Mouse (Mus musculus) stomach, embryonic 16.5 days (tissue): ENCODE measurements around the gene Abl1. TPM values are rescaled to one million over a fixed set of nuclear protein-coding genes. Genes with fewer than 3 reads are reported as not detected.

Experiments
- ATAC-seq: fragments of 200-750 bp; cut with Nextera tagmentation; 2 replicates; pipeline ENCODE4 v1.8.0; 2017; ENCODE audit warnings: moderate number of reproducible peaks, moderate TSS enrichment; ENCODE audit not compliant: insufficient read depth, low FRiP score
- H3K27ac ChIP-seq: fragments of 300-500 bp; sonication (generic); 2 replicates; pipeline ENCODE4 v1.5.1; 2014; ENCODE audit warnings: low read length
- H3K27me3 ChIP-seq: fragments of 300-500 bp; sonication (generic); 2 replicates; pipeline ENCODE4 v1.6.1; 2014; ENCODE audit warnings: low read length, control low read depth, mixed read lengths; ENCODE audit not compliant: control insufficient read depth, insufficient read depth
- H3K36me3 ChIP-seq: fragments of 300-500 bp; sonication (generic); 2 replicates; pipeline ENCODE4 v1.6.1; 2014; ENCODE audit warnings: low read length; ENCODE audit not compliant: control insufficient read depth, insufficient read depth
- H3K4me1 ChIP-seq: fragments of 300-500 bp; sonication (generic); 2 replicates; pipeline ENCODE4 v1.6.1; 2014; ENCODE audit warnings: low read length, control low read depth, mixed read lengths; ENCODE audit not compliant: control insufficient read depth, insufficient read depth
- H3K4me2 ChIP-seq: fragments of 300-500 bp; sonication (generic); 2 replicates; pipeline ENCODE4 v1.6.1; 2014; ENCODE audit warnings: low read depth, low read length, mixed read lengths
- H3K4me3 ChIP-seq: fragments of 300-500 bp; sonication (generic); replicated peaks from 2 replicates; pipeline ENCODE4 v1.5.1; 2014; ENCODE audit warnings: mild to moderate bottlenecking, low read length
- H3K9ac ChIP-seq: fragments of 300-500 bp; sonication (generic); 2 replicates; pipeline ENCODE4 v1.6.1; 2014; ENCODE audit warnings: low read length
- H3K9me3 ChIP-seq: fragments of 300-500 bp; sonication (generic); replicated peaks from 2 replicates; pipeline ENCODE4 v1.6.1; 2016; ENCODE audit warnings: low read length, control low read depth; ENCODE audit not compliant: control insufficient read depth
- WGBS: fragments of 180-500 bp; shearing (Covaris S2); extraction: QIAGEN DNeasy Blood & Tissue Kit; methylation state at CpG from one replicate; pipeline ENCODE4 v1.1.7; 2014; 5-methylcytosine and 5-hydroxymethylcytosine counted together
- polyA plus RNA-seq: library from polyadenylated mRNA; unstranded; fragments of >200 nt; fragmentation: Nextera tagmentation; extraction: Ambion mirVana; gene quantifications from 2 replicates; pipeline ENCODE4 v1.2.1, GENCODE M21; 2015

The Abl1 gene
- polyA plus RNA-seq, 1 experiment from 2014 or later, result 30.4 TPM

DNA sequence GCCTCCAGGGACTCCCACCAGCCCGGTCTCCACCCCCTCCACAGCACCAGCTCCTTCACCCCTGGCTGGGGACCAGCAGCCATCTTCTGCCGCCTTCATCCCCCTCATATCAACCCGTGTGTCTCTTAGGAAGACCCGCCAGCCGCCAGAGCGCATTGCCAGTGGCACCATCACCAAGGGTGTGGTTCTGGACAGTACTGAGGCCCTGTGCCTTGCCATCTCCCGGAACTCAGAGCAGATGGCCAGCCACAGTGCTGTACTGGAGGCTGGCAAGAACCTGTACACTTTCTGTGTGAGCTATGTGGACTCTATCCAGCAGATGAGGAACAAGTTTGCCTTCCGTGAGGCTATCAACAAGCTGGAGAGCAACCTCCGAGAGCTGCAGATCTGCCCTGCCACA is 113.2 kb downstream of the Abl1 start:
- 88% methylated on average over 9 of the region's 9 CpGs for WGBS
- Histone ChIP-seq H3K4me2 (no peak overlapping the region), H3K9me3 (no peaks in the 10 kb centered on the region), H3K4me1 (no peaks in the 10 kb centered on the region), H3K27ac (no peak overlapping the region), H3K9ac (no peak overlapping the region), H3K4me3 (no peak overlapping the region), H3K36me3 (peaks cover 60% of the 10 kb centered on the region), H3K27me3 (no peaks in the 10 kb centered on the region)
- no peak for ATAC-seq

DNA sequence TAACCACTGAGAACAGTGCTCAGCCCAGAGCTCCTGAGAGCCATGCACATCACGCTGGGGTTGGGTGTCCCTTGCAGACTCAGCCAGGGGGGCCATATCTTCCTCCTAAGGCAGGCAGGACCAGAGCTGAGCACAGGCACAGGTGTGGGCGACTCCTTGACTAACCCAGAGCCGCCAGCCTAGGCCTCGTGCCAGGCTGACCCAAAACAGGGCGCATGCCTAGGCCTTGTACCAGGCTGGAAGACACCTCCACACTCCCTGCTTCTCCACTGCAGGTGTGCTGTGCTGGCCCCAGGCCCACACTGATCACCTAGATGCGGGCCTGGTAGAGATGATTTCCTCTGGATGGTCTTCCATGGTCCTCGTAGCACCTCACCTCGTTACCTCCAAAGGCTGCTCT is 114.6 kb downstream of the Abl1 start:
- H3K36me3 ChIP-seq, result peaks cover 52% of the 10 kb centered on the region
- H3K27ac ChIP-seq, result no peak overlapping the region
- no peak for ATAC-seq
- no peak overlapping the region for H3K4me3 ChIP-seq
- no peaks in the 10 kb centered on the region for H3K9me3 ChIP-seq
- no peaks in the 10 kb centered on the region for H3K4me1 ChIP-seq
- H3K9ac ChIP-seq, result no peak overlapping the region
- H3K27me3 ChIP-seq, result no peaks in the 10 kb centered on the region
- no peak overlapping the region for H3K4me2 ChIP-seq
- WGBS, result 85% methylated on average over 8 of the region's 8 CpGs

DNA sequence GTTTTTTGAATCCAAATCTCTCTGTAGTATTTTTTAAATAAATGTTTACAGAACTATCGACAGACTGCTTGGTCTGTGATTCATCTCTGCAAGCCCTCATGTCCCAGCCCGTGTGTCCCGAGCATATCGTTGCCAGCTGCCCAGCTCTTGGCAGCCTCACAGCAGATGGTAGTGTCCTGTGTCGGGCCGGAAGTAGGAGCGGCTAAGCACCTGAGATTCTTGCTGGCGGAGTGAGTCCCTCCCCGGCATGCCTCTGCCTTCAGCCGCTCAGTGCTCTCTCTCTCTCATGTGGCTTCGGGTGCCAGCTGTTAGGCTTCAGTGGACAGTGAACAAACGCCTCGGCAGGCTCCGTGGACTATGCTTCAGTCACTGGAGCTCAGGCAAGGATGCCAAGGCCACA is 115.3 kb downstream of the Abl1 start:
- 47% methylated on average over 14 of the region's 14 CpGs for WGBS
- no peaks in the 10 kb centered on the region for H3K27me3 ChIP-seq
- H3K36me3 ChIP-seq, result peaks cover 46% of the 10 kb centered on the region
- no peak for ATAC-seq
- no peak overlapping the region for H3K27ac ChIP-seq
- H3K4me1 ChIP-seq, result no peaks in the 10 kb centered on the region
- no peak overlapping the region for H3K9ac ChIP-seq
- no peak overlapping the region for H3K4me2 ChIP-seq
- no peaks in the 10 kb centered on the region for H3K9me3 ChIP-seq
- H3K4me3 ChIP-seq, result no peak overlapping the region

DNA sequence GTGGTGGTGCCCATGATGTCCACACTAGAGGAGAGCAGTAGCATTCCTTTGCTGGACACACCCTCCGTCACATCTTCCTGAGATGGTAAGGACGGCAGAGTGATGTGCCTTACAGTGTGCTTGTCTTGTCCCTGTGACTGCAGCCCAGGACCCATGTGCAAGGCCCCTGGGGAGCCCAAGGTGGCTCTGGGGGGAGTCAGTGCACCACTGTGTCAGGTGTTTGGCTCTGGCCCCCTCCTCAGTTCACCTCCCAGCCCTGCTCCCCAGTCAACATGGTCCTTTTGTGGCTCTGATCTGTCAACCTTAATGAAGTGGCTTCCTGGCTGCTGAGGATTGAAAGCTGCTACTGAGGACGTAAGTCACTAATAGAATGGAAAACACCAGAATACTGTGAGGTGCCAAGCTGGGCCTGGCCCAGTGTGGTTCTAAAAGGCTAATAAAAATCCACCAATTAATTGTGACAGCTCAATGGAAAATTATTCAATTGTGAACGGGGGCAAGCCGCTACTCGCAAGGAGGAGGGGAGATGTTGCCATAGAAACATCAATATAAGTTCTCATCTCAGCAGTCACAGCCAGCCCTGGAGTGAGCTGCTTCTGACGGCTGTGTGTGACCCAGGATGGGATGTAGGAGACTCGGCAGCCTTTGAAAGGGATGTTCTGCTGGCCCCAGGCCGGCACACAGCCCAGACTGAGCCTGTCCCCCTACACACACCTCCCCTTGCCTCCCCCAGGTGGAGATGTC is 118.6 kb downstream of the Abl1 start:
- peaks cover 20% of the 10 kb centered on the region for H3K36me3 ChIP-seq
- no peak overlapping the region for H3K27ac ChIP-seq
- no peak overlapping the region for H3K4me3 ChIP-seq
- H3K4me1 ChIP-seq, result peaks cover 9% of the 10 kb centered on the region; the same call in 1 of the 2 replicates
- ATAC-seq, result no peak
- H3K27me3 ChIP-seq, result no peaks in the 10 kb centered on the region
- no peak overlapping the region for H3K4me2 ChIP-seq
- H3K9ac ChIP-seq, result no peak overlapping the region
- H3K9me3 ChIP-seq, result no peaks in the 10 kb centered on the region
- WGBS, result 42% methylated on average over 9 of the region's 9 CpGs

DNA sequence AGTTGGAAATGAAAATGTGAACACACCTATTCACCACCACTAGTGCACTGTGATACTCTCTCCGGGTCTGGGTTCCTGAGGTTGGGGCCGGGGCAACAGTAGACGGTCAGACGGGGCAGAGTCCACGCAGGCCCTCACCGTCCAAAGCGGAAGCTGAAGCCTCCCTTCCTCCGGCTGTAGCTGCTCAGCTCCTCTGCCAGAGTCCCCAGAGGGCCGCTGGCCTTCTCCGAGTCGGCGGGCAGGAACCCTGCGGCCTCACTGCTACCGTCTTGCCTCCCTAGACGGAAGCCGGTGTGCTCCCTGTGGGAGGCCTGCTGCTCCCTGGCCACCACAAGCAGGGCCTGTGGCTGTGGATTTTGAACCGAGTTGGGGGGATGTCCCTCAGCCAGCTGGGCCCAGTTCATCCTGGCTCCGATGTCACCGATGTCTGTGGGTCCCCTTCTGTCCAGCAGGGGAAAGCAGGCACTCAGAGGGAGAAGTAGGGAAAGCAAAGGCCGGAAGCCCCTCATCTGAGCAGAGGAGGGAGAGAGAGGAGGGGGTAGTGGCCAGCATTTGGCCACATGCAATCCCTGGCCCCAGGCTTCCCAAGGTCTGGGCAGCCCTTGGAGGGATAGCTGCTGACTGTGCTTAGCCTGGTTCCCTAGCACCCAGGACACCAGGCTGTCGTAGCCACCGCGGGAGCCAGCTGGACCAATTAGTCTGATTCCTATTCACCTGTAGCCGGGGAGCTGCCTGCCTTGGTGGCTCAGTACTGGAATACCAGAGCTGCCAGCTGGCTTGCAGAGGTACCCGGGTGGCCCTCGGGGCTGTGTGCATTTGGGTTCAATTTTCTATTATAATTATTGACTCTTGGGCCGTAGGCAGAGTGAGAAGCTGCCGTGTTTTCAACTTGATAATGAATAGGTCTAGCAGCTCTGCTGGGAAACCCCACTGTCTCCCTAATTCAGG is 120.5 kb downstream of the Abl1 start:
- Histone ChIP-seq H3K4me2 (no peak overlapping the region), H3K4me3 (no peak overlapping the region), H3K27ac (no peak overlapping the region), H3K36me3 (peaks cover 7% of the 10 kb centered on the region), H3K4me1 (peaks cover 9% of the 10 kb centered on the region; the same call in 1 of the 2 replicates), H3K9me3 (no peaks in the 10 kb centered on the region), H3K27me3 (no peaks in the 10 kb centered on the region), H3K9ac (0 out of 2 replicates have a peak overlapping the region, but pooled peaks have one; percentile 22)
- ATAC-seq, result no peak
- WGBS, result 46% methylated on average over 28 of the region's 28 CpGs

DNA sequence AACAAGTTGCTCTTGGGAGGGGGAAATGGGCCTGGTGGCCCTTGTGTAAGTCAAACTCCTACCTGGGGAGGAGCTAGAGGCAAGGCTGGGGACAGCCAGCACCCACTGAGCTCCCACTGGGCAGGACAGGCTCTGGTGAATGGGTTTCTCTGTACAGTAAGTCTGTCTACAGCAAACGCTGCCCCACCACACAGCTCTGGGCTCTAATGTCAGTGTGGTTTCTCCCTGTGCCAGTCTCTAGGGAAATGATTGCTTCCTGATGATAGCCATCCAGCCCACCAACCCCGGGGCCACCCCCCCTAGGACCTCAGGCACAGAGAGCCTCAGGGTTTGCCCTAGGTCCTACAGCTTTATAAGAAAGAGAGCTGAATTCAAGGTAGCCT is 121.2 kb downstream of the Abl1 start:
- Histone ChIP-seq H3K4me2 (no peak overlapping the region), H3K4me1 (peaks cover 9% of the 10 kb centered on the region; the same call in 1 of the 2 replicates), H3K4me3 (no peak overlapping the region), H3K36me3 (peaks cover 3% of the 10 kb centered on the region; the same call in 1 of the 2 replicates), H3K9me3 (no peaks in the 10 kb centered on the region), H3K27me3 (no peaks in the 10 kb centered on the region), H3K9ac (no peak overlapping the region), H3K27ac (no peak overlapping the region)
- 47% methylated on average over 2 of the region's 2 CpGs for WGBS
- no peak for ATAC-seq

DNA sequence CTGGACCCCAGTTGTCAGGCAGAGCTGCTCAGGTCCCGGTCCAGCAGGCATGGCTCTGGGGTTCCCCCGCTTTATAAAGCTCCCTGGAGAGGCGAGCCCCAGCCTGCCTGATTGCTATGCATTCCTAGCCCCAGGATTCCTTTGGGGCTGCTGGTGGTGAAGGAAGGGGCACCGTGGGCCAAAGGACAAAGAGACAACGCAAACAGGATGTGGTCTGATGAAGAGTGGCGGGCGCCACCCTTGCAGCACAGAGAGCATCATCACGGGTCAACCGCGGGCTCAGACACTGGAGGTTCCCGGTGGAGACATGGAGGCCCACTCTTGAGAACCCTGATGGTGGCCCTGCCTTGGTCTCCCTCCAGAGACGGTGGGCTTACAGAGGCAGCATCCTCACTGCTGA is 122.3 kb downstream of the Abl1 start, which contains the start of gene Qrfp:
Gene Qrfp, minus strand, starts transcription at position 137 of the 400 bp plus-strand sequence.
- Histone ChIP-seq H3K9me3 (no peaks in the 10 kb centered on the region), H3K27ac (no peak within 1 kb of the TSS), H3K9ac (no peak within 1 kb of the TSS), H3K27me3 (no peaks in the 10 kb centered on the region), H3K4me2 (no peak within 1 kb of the TSS), H3K36me3 (no peaks in the 10 kb centered on the region), H3K4me1 (peaks cover 9% of the 10 kb centered on the region; the same call in 1 of the 2 replicates), H3K4me3 (no peak within 1 kb of the TSS)
- WGBS, result 60% methylated on average over 12 of the region's 12 CpGs
- ATAC-seq, result no peak

DNA sequence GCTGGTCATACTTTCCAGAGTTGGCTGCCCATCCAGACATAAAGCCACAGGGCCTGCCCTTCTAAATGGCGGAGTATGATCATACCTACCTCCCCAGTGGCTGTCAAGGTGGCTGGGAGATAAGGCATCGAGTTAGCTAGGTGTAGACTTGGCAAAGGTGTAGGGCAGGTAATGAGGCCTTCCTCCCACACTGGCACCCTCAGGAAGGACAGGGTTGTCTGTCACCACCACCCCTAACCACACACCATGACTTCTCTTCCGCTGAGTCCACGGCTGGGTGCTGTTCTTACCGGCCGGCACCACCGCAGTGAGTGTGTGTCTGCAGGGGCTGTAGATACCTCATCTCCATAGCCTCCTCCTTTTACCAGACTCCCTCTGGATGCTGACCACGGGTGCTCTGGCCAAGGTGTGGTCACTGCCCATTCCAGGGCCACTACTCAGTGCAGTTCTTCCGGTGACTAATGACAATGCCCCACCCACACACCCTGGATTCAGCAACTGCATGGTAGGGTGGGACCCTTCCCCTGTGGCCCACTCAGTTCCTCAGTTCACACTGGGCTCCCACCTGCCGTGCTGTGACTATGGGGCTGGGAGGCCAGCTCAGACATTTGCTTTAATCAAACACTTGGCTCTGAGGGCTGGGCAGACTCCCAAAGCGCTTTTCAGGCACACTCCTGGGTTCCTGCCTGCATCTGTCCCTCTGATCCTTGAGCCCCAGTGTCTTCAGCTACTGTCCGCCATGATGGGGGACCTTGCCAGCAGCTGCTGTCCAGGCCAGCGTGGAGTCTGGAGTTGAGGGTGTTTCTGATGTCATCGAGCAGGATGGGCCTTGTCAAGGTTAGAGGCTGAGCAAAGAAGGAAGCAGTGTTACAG is 123.1 kb downstream of the Abl1 start:
- Histone ChIP-seq H3K4me2 (no peak overlapping the region), H3K9me3 (no peaks in the 10 kb centered on the region), H3K36me3 (no peaks in the 10 kb centered on the region)

More for the DNA sequence above, 123.1 kb downstream of the Abl1 start:
- WGBS, result 79% methylated on average over 14 of the region's 14 CpGs
- Histone ChIP-seq H3K4me1 (peaks cover 9% of the 10 kb centered on the region; the same call in 1 of the 2 replicates), H3K27me3 (no peaks in the 10 kb centered on the region), H3K4me3 (no peak overlapping the region), H3K27ac (no peak overlapping the region), H3K9ac (no peak overlapping the region)
- no peak for ATAC-seq
